Mouse (Mus musculus): ENCODE measurements at regions not wholly inside any gene's neighbourhood (a gene's known extent, or its start where the extent isn't known, plus 50 kb on each side); places are given as distances from the start of the nearest gene placed in this dataset.
A peak's percentile ranks its signal among the peaks of the same experiment; 100 is the strongest.

DNA sequence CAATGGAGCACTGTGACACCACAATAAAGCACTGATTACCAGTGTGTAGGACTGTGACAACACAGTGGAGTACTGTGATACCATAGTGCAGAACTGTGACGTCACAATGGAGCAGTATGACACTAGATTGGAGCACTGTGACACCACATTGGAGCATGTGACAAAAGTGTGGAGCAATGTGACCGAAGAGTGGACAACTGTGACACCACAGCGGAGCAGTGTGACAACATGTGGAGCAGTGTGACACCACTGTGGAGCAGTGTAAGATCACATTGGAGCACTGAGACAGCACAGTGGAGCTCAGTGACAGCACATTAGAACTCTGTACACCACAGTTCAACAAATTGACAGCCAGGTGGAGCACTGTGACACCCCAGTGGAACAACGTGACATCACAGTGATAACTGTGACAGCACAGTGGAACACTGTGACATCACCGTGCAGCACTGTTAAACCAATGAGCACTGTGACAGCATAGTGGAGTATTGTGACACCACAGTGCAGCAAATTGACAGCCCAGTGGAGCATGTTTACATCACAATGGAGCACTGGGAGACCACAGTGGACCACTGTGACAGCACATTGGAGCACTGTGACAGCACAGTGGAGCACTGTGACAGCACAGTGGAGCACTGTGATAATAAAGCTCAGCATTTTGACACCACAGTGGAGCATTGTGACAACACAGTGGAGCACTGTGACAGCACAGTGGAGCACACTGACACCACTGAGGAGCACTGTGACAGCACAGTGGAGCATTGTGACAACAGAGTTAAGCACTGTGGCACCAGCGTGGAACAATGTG is 85.8 kb upstream of the Vmn1r2 start:
- H3K4me1 ChIP-seq (ENCODE audit: control insufficient read depth, insufficient read depth, low read length): no peaks in the 10 kb centered on the region
- ATAC-seq (ENCODE audit: low FRiP score, low read depth) (peak; percentile 21), DNase-seq (ENCODE audit: low spot score) (peak; percentile 2)
- H3K9ac ChIP-seq (ENCODE audit: low read depth, low read length, severe bottlenecking): no peak overlapping the region
- no peak overlapping the region for H3K27ac ChIP-seq (replicated peaks; ENCODE audit: low read depth, low read length)
- no peaks in the 10 kb centered on the region for H3K27me3 ChIP-seq (ENCODE audit: control insufficient read depth, insufficient read depth, low read length)
- peaks cover 71% of the 10 kb centered on the region for H3K9me3 ChIP-seq (ENCODE audit: control insufficient read depth, low read length)
- H3K4me3 ChIP-seq (replicated peaks; ENCODE audit: low read length): no peak overlapping the region
- no peaks in the 10 kb centered on the region for H3K36me3 ChIP-seq (ENCODE audit: control insufficient read depth, insufficient read depth, low read length)
- 60% methylated on average over 6 of the region's 6 CpGs for WGBS
- no peak overlapping the region for H3K4me2 ChIP-seq (replicated peaks; ENCODE audit: low read depth, low read length, severe bottlenecking)
- TF ChIP-seq POLR2A (IDR thresholded peaks at IDR 0.05; ENCODE audit: borderline replicate concordance, extremely low read depth, insufficient read depth, insufficient read length): no peak

DNA sequence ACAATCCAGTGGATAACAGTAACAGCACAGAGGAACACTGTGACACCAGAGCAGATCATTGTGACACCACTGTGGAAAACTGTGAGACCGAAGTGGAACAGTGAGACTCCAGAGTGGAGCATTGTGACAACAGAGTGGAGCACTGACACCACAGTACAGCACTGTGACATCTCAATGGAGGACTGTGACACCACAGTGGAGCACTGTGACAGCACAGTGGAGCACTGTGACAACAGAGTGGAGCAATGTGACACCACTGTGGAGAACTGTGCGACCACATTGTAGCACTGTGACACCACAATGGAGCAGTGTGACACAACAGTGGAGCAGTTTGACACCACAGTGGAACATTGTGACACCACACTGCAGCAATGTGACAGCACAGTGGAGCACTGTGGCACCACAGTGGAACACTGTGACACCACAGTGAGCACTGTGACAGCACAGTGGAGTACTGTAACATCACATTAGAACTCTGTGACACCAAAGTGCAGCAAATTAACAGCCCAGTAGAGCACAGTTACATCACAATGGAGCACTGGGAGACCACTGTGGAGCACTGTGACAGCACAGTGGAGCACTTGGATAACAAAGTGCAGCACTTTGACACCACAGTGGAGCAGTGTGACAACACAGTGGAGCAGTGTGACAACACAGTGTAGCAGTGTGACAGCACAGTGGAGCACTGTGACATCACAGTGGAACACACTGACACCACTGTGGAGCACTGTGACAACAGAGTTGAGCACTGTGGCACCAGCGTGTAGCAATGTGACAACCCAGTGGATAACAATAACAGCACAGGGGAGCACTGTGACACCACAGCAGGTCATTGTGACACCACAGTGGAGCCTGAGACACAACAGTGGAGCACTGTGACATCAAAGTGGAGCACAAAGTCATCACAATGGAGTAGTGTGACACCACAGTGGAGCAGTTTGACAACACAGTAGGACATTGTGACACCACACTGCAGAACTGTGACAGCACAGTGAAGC is 84.9 kb upstream of the Vmn1r2 start:
- DNase-seq (ENCODE audit: low spot score) (no peak), ATAC-seq (ENCODE audit: low FRiP score, low read depth) (no peak)
- Histone ChIP-seq H3K9ac (ENCODE audit: low read depth, low read length, severe bottlenecking) (no peak overlapping the region), H3K4me3 (replicated peaks; ENCODE audit: low read length) (no peak overlapping the region), H3K36me3 (ENCODE audit: control insufficient read depth, insufficient read depth, low read length) (no peaks in the 10 kb centered on the region), H3K27me3 (ENCODE audit: control insufficient read depth, insufficient read depth, low read length) (no peaks in the 10 kb centered on the region), H3K27ac (replicated peaks; ENCODE audit: low read depth, low read length) (no peak overlapping the region), H3K4me2 (replicated peaks; ENCODE audit: low read depth, low read length, severe bottlenecking) (no peak overlapping the region), H3K4me1 (ENCODE audit: control insufficient read depth, insufficient read depth, low read length) (no peaks in the 10 kb centered on the region), H3K9me3 (ENCODE audit: control insufficient read depth, low read length) (peaks cover 75% of the 10 kb centered on the region)
- WGBS: 73% methylated on average over 3 of the region's 3 CpGs
- TF ChIP-seq POLR2A (IDR thresholded peaks at IDR 0.05; ENCODE audit: borderline replicate concordance, extremely low read depth, insufficient read depth, insufficient read length): no peak

DNA sequence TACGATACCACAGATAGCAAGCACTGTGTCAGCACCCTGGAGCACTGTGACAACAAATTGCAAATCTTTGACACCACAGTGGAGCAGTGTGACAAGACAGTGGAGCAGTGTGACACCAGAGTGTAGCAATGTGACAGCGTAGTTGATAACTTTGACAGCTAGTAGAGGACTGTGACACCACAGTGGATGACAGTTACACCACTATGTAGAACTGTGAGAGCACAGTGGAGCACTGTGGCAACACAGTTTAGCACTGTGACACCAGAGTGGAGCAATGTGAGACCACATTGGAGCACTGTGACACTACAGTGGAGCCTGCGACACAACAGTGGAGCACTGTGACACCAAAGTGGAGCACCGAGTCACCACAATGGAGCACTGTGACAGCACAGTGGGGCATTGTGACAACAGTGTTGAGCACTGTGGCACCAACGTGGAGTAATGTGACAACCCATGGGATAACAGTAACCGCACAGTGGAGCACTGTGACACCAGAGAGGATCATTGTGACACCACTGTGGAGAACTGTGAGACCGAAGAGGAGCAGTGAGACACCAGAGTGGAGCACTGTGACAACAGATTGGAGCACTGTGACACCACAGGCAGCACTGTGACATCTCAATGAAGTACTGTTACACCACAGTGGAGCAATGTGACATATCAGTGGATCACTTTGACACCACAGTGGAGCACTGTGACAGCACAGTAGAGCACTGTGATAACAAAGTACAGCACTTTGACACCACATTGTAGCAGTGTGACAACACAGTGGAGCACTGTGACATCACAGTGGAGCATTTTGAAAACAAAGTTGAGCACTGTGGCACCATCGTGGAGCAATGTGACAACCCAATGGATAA is 83.7 kb upstream of the Vmn1r2 start:
- ATAC-seq (ENCODE audit: low FRiP score, low read depth) (peak; percentile 23), DNase-seq (ENCODE audit: low spot score) (peak; percentile 32)
- no peak overlapping the region for H3K4me2 ChIP-seq (replicated peaks; ENCODE audit: low read depth, low read length, severe bottlenecking)
- peaks cover 75% of the 10 kb centered on the region for H3K9me3 ChIP-seq (ENCODE audit: control insufficient read depth, low read length)
- no peak for TF ChIP-seq POLR2A (IDR thresholded peaks at IDR 0.05; ENCODE audit: borderline replicate concordance, extremely low read depth, insufficient read depth, insufficient read length)
- 55% methylated on average over 8 of the region's 8 CpGs for WGBS
- H3K4me1 ChIP-seq (ENCODE audit: control insufficient read depth, insufficient read depth, low read length): no peaks in the 10 kb centered on the region
- no peaks in the 10 kb centered on the region for H3K36me3 ChIP-seq (ENCODE audit: control insufficient read depth, insufficient read depth, low read length)
- no peak overlapping the region for H3K27ac ChIP-seq (replicated peaks; ENCODE audit: low read depth, low read length)
- H3K27me3 ChIP-seq (ENCODE audit: control insufficient read depth, insufficient read depth, low read length): no peaks in the 10 kb centered on the region
- H3K4me3 ChIP-seq (replicated peaks; ENCODE audit: low read length): no peak overlapping the region
- H3K9ac ChIP-seq (ENCODE audit: low read depth, low read length, severe bottlenecking): no peak overlapping the region

DNA sequence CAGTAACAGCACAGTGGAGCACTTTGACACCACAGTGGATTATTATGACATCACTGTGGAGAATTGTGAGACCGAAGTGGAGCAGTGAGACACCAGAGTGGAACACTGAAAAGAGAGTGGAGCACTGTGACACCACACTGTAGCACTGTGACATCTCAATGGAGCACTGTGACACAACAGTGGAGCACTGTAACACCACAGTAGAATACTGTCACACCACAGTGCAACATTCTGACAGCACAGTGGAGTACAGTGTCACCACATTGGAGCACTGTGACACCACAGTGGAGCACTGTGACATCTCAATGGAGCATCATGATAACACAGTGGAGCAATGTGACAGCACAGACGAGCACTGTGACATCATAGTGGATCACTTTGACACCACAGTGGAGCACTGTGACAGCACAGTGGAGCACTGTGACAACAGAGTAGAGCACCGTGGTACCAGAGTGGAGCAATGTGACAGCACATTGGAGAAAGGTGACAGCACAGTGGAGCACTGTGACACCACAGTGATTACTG is 83.0 kb upstream of the Vmn1r2 start:
- TF ChIP-seq POLR2A (IDR thresholded peaks at IDR 0.05; ENCODE audit: borderline replicate concordance, extremely low read depth, insufficient read depth, insufficient read length): no peak
- Histone ChIP-seq H3K4me2 (replicated peaks; ENCODE audit: low read depth, low read length, severe bottlenecking) (no peak overlapping the region), H3K27ac (replicated peaks; ENCODE audit: low read depth, low read length) (no peak overlapping the region), H3K9ac (ENCODE audit: low read depth, low read length, severe bottlenecking) (no peak overlapping the region), H3K4me3 (replicated peaks; ENCODE audit: low read length) (no peak overlapping the region), H3K9me3 (ENCODE audit: control insufficient read depth, low read length) (peaks cover 74% of the 10 kb centered on the region), H3K27me3 (ENCODE audit: control insufficient read depth, insufficient read depth, low read length) (no peaks in the 10 kb centered on the region), H3K4me1 (ENCODE audit: control insufficient read depth, insufficient read depth, low read length) (no peaks in the 10 kb centered on the region), H3K36me3 (ENCODE audit: control insufficient read depth, insufficient read depth, low read length) (no peaks in the 10 kb centered on the region)
- ATAC-seq (ENCODE audit: low FRiP score, low read depth) (no peak), DNase-seq (ENCODE audit: low spot score) (peak; percentile 2)
- WGBS: 71% methylated on average over 3 of the region's 3 CpGs
